ENCODE assay signal across 8 mouse cellular contexts in the genomic region with DNA sequence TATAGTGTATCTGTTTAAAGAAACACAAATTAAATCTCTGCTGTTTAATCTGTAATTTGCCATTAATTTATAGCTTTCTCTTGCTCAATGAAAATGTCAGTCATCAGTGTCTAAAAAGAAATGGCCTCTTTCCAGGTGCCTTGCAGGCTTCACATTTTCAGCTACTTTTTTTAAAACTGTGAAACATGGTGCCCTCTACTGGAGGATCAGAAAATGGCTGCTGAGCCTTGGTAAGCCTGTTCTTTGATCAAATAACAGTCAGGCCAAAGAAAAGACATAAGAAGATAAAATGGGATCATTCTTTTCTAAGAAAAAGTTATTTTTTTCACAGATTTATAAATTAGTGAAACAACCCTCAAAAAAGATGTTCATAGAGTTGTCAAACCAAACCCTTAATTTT.
DNase-seq lines count a peak whose midpoint lies in the region; ATAC-seq lines count a peak whose summit lies in the region.

No protein-coding gene starts in this region.

- ATAC-seq in forebrain, embryonic 13.5 days, result peak; percentile 58; the same call in 1 of the 2 replicates
- no peak for ATAC-seq in forebrain, embryonic 12.5 days (ENCODE audit: low FRiP score)
- ATAC-seq in monocyte, adult 5-6 weeks (replicated peaks; ENCODE audit: insufficient number of reproducible peaks, low FRiP score, low TSS enrichment, poor library complexity, severe bottlenecking), result no peak

- no peaks in the 10 kb centered on the region for H3K36me3 ChIP-seq in forebrain, embryonic 13.5 days (ENCODE audit: poor library complexity, severe bottlenecking)
- no peaks in the 10 kb centered on the region for H3K36me3 ChIP-seq in forebrain, embryonic 12.5 days (replicated peaks)

- no peak overlapping the region for H3K4me3 ChIP-seq in forebrain, embryonic 13.5 days
- no peak overlapping the region for H3K4me3 ChIP-seq in forebrain, embryonic 12.5 days (replicated peaks)

- H3K9ac ChIP-seq in forebrain, embryonic 13.5 days, result no peak overlapping the region
- H3K9ac ChIP-seq in forebrain, embryonic 12.5 days, result no peak overlapping the region

- no peak overlapping the region for H3K4me2 ChIP-seq in forebrain, embryonic 13.5 days
- no peak overlapping the region for H3K4me2 ChIP-seq in forebrain, embryonic 12.5 days

- no peak overlapping the region for H3K27ac ChIP-seq in forebrain, embryonic 13.5 days
- H3K27ac ChIP-seq in forebrain, embryonic 12.5 days, result no peak overlapping the region

- DNase-seq in thymus, postnatal 25 days, result peak; percentile 8
- no peak for DNase-seq in thymus, postnatal 36 days
- peak; percentile 45 to 62 for DNase-seq in frontal cortex, postnatal 25 days (ENCODE audit: low spot score in 2 of 2)
- DNase-seq in left cerebral cortex, adult 8-10 months (ENCODE audit: low spot score in 2 of 2), result peak; percentile 17 to 33
- DNase-seq in right cerebral cortex, adult 2 months (ENCODE audit: low spot score in 2 of 2), result peak; percentile 77 to 83

- no peaks in the 10 kb centered on the region for H3K27me3 ChIP-seq in forebrain, embryonic 13.5 days
- no peaks in the 10 kb centered on the region for H3K27me3 ChIP-seq in forebrain, embryonic 12.5 days

- H3K9me3 ChIP-seq in forebrain, embryonic 13.5 days (replicated peaks), result no peaks in the 10 kb centered on the region
- no peaks in the 10 kb centered on the region for H3K9me3 ChIP-seq in forebrain, embryonic 12.5 days

- no peaks in the 10 kb centered on the region for H3K4me1 ChIP-seq in forebrain, embryonic 13.5 days
- H3K4me1 ChIP-seq in forebrain, embryonic 12.5 days, result no peaks in the 10 kb centered on the region

Comparison
In these comparisons a context has a peak if more than half of its experiments do, and no peak if none do; other contexts are left out.
1. DNase-seq: peak in thymus, postnatal 25 days (single experiment), frontal cortex, postnatal 25 days (2 of 2), left cerebral cortex, adult 8-10 months (2 of 2) and right cerebral cortex, adult 2 months (2 of 2); none in thymus, postnatal 36 days (0 of 2).